Mouse (Mus musculus) embryonic fibroblast, embryonic 13.5 days (primary cell): Measurements from ENCODE around the gene H2-M10.6. TPM values are rescaled to one million over a fixed set of nuclear protein-coding genes. Genes with fewer than 3 reads are reported as not detected.

ENCODE experiments used
- H3K27ac ChIP-seq: 2 replicates; pipeline ENCODE4 v1.5.1; 2012; ENCODE audit warnings: low read length, control low read depth, inconsistent platforms; ENCODE audit not compliant: insufficient read depth
- H3K4me1 ChIP-seq: 2 replicates; pipeline ENCODE4 v1.6.1; 2011; ENCODE audit warnings: low read length; ENCODE audit not compliant: control insufficient read depth, insufficient read depth
- H3K4me3 ChIP-seq: 2 replicates; pipeline ENCODE4 v1.5.1; 2011; ENCODE audit warnings: mild to moderate bottlenecking, control low read depth, low read length; ENCODE audit not compliant: insufficient read depth
- CTCF ChIP-seq: IDR thresholded peaks from 2 replicates; pipeline ENCODE4 v1.5.1; 2011; ENCODE audit warnings: mild to moderate bottlenecking, control low read depth, low read length, moderate library complexity, borderline replicate concordance; ENCODE audit not compliant: insufficient read depth
- POLR2A ChIP-seq: IDR thresholded peaks from 2 replicates; pipeline ENCODE4 v1.6.1; 2011; ENCODE audit warnings: low read depth, mild to moderate bottlenecking, control low read depth, low read length, moderate library complexity
- polyA plus RNA-seq: library from polyadenylated mRNA; stranded (reverse); fragments of >200 nt; gene quantifications from 2 replicates; pipeline ENCODE4 v1.2.4, GENCODE M21; 2011; ENCODE audit warnings: low read depth; ENCODE audit not compliant: missing spikeins, insufficient read length

The H2-M10.6 gene
- polyA plus RNA-seq, 1 experiment: not detected

GRCm38 (mm10) chr17:36861680-36862079 is 49.7 kb downstream of the H2-M10.6 start:
- H3K4me1 ChIP-seq: no peaks in the 10 kb centered on the region
- H3K4me3 ChIP-seq: no peak overlapping the region
- H3K27ac ChIP-seq: no peak overlapping the region
- TF ChIP-seq CTCF (no peak), POLR2A (no peak)

Other genes with a start within 250 kb of the H2-M10.6 start
- gene H2-M9, start 169.5 kb upstream of the H2-M10.6 start, polyA plus RNA-seq: 0.97 and 2.9 TPM in 2 replicates
- gene H2-M1, start 140.0 kb upstream of the H2-M10.6 start, polyA plus RNA-seq: not detected in 2 replicates
- not detected in 2 replicates for gene H2-M10.5, start 39.3 kb upstream of the H2-M10.6 start, polyA plus RNA-seq
- 46.6 and 49.5 TPM in 2 replicates for gene Trim26, start 25.0 kb downstream of the H2-M10.6 start, polyA plus RNA-seq
- not detected in 2 replicates for gene Trim15, start 55.0 kb downstream of the H2-M10.6 start, polyA plus RNA-seq
- not detected in 2 replicates for gene Trim10, start 57.4 kb downstream of the H2-M10.6 start, polyA plus RNA-seq
- gene Trim40, start 78.0 kb downstream of the H2-M10.6 start, polyA plus RNA-seq: not detected in 2 replicates
- gene Trim31, start 85.9 kb downstream of the H2-M10.6 start, polyA plus RNA-seq: not detected in 2 replicates
- 0.44 and 0.92 TPM in 2 replicates for gene Rnf39, start 130.7 kb downstream of the H2-M10.6 start, polyA plus RNA-seq
- gene Ppp1r11, start 139.6 kb downstream of the H2-M10.6 start, polyA plus RNA-seq: 60.4 and 65.2 TPM in 2 replicates
- 37.8 and 55.0 TPM in 2 replicates for gene Znrd1, start 146.4 kb downstream of the H2-M10.6 start, polyA plus RNA-seq
- gene Znrd1as, start 146.4 kb downstream of the H2-M10.6 start, polyA plus RNA-seq: 9.0 and 11.6 TPM in 2 replicates
- gene 2410137M14Rik, start 169.1 kb downstream of the H2-M10.6 start, polyA plus RNA-seq: not detected in 2 replicates
- gene H2-M5, start 177.4 kb downstream of the H2-M10.6 start, polyA plus RNA-seq: 0.51 and 1.1 TPM in 2 replicates
- 67.2 and 80.0 TPM in 2 replicates for gene Zfp57, start 189.0 kb downstream of the H2-M10.6 start, polyA plus RNA-seq
- gene Mog, start 211.2 kb downstream of the H2-M10.6 start, polyA plus RNA-seq: not detected in 2 replicates
- 49.1 and 56.8 TPM in 2 replicates for gene Gabbr1, start 233.8 kb downstream of the H2-M10.6 start, polyA plus RNA-seq